Mouse (Mus musculus) left cerebral cortex, postnatal 36 days (tissue): ENCODE measurements around the gene Tacc3. TPM values are rescaled to one million over a fixed set of nuclear protein-coding genes. Genes with fewer than 3 reads are reported as not detected.
A peak's percentile ranks its signal among the peaks of the same experiment; 100 is the strongest.

Source experiments
- DNase-seq, 2 experiments: peaks; one replicate each; pipeline ENCODE4 v3.0.0; 2021 to 2022; ENCODE audit warnings: low spot score in 2 of 2, mixed read lengths in 1 of 2
- intact Hi-C: fragments of 180-260 bp; cut with DNase I; formaldehyde crosslinking; loops from one replicate; pipeline ENCODE4 v1.15.1; 2025
- total RNA-seq, 2 experiments: library from RNA; stranded (reverse); gene quantifications; 2 replicates each; pipeline ENCODE4 v1.2.3; 2021

Tacc3 gene
- 1 to 10 TPM; 6.0 to 6.1 TPM for total RNA-seq

DNA sequence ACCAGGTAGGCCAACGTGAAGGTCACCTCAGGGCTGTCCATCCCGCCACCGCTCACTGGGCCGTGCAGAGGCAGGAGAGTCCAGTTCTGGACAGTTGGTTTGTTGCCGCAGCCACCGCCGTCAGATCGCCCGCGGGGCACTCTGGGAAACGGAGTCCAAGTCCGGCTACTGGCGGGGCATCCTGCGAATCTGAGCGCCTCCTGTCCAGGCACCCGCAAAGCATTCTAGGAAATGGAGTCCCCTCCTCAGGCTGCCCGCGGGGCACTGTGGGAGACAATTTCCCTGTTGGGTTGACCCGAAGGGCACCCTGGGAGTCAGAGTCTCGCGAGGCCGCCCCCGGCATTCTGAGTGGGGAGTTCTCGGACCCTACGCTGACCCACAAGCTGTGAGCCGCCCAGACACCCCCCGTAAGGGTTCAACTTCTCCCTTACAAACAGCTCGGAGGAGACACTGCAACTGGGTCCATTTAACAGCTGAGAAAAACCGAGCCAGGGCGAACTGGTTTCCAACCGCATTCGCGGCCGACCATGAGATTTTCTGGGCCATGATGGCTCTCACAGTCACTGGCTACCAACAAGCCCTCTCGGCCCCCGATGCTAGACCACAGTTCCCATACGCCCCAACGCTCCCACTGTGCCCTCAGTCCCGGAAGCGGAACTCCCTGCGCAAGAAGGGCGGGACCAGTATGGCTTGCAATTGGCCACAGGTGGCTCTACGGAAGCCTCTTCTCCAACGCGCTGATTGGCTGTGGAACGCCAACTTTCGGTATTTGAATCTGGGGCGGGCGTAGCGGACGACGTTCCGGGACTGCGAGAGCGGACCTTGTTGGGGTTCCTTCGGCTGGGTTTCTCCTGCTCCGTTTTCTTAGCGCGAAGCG is at the start of gene Tacc3, which contains the start of gene Tmem129:
Gene Tacc3 (plus strand): TSS at position 342 of the 877 bp plus-strand sequence.
Gene Tmem129 (minus strand): TSS at position 630 of the 877 bp plus-strand sequence.
- intact Hi-C loops: loop anchor here (1.0 to 10.0 kb wide), 2 partner anchors 29 to 277 kb away; partner anchors contain the start of genes Fam53a, Gm9903 and Nelfa
- peak; percentile 99 for DNase-seq

DNA sequence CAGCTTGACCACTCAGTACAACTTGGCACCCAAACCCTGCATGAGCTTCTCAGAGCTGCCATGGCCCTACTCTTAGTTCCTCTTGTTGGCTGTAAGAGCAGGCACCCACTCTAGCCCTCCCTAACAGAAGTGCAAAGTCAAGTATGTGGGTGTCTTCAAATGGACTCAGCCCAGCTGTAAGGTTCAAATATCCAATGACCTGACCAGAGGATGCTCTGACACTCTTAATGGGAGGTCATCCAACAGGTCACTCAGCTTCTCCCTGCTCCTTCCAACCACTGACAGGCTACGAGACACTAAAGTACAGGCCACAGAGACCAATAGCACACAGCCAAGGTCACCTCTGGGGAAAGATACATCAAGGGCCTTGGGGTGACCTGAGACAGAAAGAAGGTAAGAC is 48.7 kb upstream of the Tacc3 start:
- no peak for DNase-seq
- intact Hi-C loops: no loop called here

DNA sequence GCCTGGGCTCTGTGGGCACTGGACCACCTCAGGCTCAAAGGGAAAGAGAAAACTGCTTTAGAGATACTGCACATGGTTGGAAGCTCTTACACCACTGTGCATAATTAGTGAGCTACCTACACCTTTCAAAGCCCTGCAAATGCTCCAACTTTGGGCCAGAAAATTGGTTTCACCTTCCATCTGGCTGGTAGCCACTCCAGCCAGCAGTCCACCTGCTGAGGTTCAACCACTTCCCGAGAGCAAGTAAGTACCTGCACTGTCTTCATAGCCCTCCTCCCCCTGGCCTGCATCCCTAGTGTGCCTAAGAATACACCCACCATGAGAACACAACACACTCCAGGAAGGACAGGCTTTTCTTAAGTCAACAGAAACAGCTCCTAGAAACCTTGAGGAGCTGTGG is 46.1 kb upstream of the Tacc3 start:
- intact Hi-C loops: no loop called here
- DNase-seq: no peak

DNA sequence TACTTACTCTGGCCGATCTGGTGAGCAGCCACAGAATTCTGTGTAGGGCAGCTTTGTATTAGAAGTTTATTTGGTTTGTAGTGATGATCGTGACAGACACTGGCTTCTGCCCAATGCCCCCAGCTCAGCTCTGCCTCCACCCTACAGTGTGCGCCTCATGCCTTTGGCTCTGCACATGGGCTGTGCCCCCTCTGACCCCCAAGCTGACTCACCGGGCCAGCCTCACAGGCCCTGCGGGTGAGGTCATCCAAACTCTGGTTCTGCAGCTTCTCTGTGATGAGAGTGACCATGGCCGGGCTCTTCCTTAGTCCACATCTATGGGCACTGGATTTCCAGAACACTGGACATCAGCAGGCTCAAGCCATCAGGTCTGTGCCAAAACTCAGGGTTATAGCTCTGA is 43.5 kb upstream of the Tacc3 start:
- intact Hi-C loops: no loop called here
- no peak for DNase-seq

DNA sequence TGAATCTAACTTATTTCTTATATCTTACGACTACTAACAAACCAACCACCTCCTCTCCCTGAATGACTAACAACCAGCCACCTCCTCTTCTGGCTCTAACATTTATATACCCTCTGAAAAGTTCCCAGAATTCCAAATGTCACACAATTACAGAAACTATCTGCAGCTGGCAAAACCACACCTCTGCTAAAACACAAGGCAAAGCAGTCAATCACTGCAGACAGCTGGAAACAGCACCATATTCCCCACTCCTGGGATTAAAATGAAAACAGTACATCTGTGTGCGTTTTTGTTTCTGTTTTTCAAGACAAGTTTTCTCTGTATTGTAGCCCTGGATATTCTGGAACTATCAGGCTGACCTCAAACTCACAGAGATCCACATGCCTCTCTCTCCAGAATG is 35.3 kb upstream of the Tacc3 start:
- intact Hi-C loops: no loop called here
- no peak for DNase-seq

DNA sequence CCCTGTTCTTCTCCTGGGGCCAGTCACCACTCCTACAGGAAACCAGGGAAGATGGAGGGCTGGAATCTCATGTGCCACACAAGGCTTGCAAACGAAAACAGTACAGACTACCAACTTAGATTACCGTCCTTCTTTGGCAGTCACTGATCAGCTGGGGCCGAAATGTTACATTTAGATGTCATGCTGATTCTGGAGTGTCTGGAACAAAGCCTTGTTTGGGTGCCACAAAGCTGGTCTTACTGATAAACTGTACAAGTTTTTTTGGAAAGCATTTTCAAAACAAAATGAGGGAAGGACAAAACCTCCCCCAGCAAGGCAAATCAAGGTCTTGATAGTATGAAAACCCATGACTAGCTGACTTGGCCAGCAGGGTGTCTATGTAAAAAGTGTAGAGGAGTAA is 34.2 kb upstream of the Tacc3 start:
- DNase-seq: no peak
- intact Hi-C loops: no loop called here

DNA sequence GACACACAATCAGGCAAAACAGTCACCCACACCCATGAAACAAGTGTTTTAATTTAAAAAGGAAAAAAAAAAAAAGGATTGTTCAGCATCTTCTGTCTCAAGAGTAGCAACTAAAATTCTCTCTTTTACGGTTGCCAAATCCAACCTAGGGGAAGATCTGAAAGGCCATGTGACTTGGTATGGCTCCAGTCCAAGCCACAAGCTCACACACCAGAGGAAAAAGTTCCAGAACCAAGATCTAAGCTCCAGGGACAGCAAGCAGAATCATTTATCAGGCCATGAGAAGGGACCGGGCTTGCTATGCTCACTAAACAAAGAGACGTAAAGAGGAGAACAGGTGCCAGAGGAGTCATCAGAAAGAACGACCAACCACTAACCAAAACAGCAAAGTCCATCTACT is 30.0 kb upstream of the Tacc3 start:
- intact Hi-C loops: no loop called here
- DNase-seq: no peak

DNA sequence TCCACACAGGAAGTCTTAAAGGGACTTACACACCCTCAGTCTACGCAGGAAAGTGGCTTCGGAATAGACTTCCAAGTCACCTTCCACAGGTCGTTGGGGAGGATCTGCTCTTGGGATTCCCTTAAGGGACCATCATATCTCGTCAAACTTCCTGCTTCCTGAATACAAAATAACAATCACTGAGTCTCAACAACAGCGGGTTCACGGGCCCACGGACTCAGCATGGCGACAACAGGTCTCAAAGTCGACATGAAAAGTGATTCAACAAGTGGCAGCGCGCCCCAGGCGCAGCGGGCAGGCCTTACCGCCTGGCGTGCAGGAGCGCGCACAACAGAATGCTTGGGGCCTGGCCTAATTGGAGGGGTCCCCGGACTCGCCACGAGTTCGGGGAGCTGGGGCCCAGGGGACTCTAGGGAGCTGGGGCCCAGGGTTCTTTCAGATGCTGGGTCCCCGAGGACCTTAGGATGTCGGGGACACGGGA is 29.1 kb upstream of the Tacc3 start:
- intact Hi-C loops: loop anchor here (1.0 kb wide), 1 partner anchor 28 kb away; no protein-coding TSS in a partner anchor
- no peak for DNase-seq

DNA sequence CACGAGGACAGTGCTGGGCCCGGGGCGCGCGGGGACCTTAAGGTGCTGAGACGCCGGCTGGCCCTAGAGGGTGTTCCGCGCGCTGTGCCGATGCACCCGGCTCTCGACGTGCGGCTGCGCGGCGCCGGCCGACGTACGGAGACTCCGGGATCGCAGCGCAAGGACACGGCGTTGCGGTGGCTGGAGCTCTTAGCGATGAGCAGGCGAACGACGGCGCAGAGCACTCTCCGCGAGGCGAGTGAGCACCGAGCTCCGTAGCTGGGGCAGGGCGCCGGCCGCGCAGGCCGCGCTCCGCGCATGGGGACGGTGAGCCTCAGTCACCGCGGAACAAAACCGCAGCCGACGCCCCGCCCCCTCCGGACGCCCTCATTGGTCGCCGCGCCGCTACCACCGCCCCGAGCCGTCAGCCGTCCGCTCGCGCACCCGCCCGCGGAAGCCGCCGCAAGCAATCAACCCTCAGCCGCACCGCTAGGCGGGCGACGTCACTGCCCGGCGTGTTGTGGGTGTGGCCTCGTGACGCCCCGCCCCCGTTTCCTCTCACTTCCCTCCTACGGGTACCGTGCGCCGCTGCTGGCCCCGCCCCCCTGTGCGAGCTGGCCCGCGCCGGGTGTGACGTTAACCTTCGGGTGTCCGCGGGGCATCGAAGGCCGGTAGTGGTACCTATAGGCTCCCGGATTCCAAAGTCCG is 28.5 kb upstream of the Tacc3 start, which contains the start of the genes Fam53a and Gm9903:
Gene Fam53a (minus strand): TSS at position 335 of the 687 bp plus-strand sequence.
Gene Gm9903 (plus strand): TSS at position 625 of the 687 bp plus-strand sequence.
- intact Hi-C loops: loop anchor here (1.0 kb wide), 1 partner anchor 28 kb away; no protein-coding TSS in a partner anchor
- DNase-seq: peak; percentile 99 to 100

DNA sequence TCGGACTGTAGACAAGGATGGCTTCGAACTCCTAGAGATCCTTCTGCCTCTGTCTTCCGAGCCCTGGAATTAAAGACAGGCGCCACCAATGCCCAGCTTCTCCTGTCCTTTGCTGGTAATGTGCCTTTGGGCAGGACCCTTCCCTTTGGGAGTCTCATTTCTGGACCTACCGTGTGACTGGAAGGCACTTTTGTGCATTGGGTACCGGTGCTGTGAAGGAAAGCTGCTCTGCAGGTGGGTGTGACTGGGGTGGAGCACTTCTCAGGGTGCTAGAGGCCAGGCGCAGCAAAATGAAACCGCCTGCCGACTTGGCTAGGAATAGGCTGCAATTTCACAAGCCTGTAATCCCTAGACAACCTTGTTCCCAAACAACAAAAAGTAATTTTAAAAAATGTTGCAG is 27.9 kb upstream of the Tacc3 start:
- intact Hi-C loops: no loop called here
- no peak for DNase-seq

DNA sequence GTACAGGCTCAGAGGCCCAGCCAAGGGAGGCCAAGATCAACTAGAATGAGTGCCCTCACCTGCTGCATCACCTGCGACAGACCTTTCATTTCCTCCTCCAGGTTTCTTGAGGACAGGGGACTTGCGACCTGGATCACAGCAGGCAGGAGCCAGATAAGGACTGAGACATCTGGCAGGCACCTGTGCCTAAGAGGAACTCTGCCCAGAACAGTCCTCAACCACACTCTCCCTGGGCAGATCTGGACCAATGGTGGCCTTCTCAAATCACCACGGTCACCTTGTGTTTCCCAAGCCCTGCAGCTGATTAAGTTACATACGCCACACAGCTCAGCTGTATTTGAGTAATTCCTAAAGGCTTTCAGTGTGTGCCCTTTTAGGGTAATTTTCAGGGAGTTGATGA is 27.3 kb upstream of the Tacc3 start:
- intact Hi-C loops: no loop called here
- DNase-seq: no peak

DNA sequence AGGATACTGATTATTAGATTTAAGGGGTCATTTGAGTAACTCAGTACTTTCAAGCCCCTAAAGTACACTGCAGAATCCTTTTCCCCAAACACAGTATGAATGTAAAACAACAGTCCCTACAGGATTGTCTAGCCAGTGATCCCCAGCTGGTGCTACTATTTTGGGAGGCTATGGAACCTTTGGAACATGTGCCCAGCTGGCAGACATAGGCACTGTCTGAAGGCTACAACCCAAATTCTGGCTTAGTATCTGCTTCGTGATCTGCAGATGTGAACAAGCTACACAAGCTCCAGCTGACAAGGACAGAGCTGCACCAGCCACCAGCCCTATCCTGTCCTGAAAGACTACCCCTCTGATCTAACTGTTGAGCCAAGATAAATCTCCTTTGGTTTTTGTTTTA is 25.4 kb upstream of the Tacc3 start:
- intact Hi-C loops: no loop called here

DNA sequence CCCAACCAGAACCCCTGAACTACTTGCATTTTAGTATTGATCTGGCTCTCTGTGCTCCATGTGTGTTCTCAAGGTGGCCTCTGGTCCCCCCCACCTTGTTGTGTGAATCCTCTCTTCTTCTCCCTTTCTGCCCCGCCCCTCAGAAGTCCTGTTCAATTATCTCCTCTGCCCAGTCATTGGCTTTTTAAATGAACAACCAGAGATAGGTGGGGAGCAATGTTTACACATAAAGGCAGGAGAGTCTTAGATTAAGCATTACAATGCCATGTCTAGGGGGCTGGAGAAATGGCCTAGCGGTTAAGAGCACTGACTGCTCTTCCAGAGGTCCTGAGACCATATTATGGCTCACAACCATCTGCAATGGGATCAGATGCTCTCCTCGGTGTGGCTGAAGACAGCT is 22.6 kb upstream of the Tacc3 start:
- intact Hi-C loops: no loop called here
- no peak for DNase-seq

More for the DNA sequence above, 25.4 kb upstream of the Tacc3 start:
- DNase-seq: no peak

DNA sequence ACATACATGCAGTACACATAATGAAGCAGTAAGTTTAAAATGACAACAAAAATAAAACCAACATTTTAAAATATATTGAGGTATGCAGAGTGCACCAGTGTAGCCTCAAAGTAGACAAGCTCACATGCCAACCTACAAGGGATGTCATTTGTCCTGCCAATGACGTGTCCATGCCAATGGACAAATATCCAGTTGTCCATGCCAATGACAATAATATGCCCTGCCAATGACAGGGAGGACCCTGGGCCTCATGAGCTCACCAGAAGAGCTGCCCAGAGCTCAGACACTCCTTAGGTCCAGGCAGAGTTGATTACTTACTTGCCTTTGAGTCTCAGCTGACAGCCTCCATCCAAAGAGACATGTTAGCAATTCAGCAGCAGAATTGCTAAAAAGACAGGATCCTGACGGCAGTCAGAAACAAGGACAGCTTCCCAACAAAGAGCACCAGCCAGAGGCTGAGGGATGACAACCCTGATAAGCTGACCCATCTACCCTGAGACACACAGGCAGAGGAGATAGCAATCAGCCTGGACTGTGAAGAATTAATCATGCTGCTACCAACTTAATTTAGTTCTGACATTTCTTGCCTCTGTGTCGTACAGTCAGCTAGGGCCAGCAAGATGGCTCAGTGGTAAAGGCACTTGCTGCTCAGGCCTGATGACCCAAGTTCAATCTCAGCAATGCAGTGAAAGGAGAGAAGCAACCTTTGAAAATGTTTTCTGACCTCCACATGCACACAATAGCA is 20.1 kb upstream of the Tacc3 start:
- no peak for DNase-seq
- intact Hi-C loops: no loop called here

DNA sequence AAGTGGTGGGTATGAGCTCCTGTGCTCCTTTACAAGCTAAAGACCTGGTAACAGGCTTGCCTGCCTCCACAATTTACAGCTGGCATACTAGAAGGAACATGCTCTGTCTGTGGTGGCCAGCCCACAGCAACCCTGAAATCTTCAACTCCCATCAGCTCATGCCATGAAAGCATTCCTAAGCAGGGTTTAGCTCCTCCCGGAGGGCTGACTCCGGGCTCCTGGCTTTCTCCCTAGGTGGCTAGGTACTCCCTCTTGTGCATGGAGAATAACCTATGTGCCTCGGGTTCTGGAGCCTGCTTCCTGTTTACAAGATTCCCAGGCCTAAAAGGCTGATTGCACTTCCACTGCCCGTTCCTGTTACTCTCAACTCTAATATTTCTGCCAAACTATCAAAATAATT is 19.1 kb upstream of the Tacc3 start:
- intact Hi-C loops: no loop called here
- DNase-seq: no peak

DNA sequence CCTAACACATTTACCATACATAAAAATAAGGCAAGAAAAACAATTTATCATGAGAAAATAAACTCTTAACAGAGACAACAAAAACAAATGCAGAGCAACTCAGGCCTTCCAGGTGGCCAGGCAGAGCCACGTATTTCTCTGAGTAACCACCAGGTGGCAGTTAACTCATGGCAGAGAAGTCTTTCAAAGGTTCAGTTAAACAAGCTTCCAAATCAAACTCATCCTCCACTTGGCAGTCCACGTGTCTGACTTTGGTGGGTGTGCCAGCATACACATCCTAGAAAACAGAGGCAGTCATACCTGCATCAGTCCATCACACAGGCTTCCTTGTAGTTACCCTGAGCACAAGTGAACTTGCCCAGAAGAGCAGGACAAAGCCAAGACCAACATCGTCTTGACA is 17.3 kb upstream of the Tacc3 start:
- intact Hi-C loops: no loop called here
- peak; percentile 23 to 46 for DNase-seq

DNA sequence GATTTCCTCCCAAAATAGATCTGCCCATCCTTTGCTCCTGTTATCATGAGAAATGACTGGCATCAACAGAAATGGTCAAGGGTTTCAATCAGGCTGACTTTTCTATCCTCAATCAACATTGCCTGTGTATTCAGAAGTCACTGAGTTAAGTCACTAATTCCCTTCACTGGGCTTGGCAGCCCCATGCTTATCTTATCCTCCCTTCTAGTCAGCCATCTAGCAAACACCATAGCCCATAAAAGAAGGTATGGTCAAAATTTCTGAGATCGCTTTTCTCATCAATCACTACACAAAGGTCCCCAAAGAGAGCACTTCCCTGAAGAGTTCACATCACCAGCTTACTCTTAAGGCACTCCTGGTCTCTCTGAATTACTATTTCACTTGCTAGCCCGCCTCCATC is 6.9 kb upstream of the Tacc3 start:
- intact Hi-C loops: loop anchor here (10.0 kb wide), 1 partner anchor 284 kb away; the partner anchor contains the start of gene Nelfa

DNA sequence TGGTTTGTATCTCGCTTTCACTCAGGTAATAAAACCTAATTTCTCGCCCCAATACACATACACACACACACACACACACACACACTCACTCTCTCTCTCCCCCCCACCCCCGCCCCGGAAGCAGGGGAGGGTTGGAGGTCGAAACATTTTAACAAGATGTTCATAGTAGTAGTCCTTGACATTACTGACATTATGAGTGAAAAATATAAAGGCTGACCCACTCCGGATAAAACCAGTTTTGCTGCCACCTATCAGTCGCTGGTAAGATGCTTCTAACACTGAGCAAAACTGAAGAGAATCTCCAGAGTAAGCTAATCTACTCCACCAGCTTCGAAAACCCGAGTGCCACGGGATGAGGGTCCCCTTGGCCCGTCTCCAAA is 6.4 kb upstream of the Tacc3 start:
- intact Hi-C loops: loop anchor here (10.0 kb wide), 1 partner anchor 283 kb away; the partner anchor contains the start of gene Nelfa
- DNase-seq: no peak

More for the DNA sequence above, 6.9 kb upstream of the Tacc3 start:
- DNase-seq: no peak

DNA sequence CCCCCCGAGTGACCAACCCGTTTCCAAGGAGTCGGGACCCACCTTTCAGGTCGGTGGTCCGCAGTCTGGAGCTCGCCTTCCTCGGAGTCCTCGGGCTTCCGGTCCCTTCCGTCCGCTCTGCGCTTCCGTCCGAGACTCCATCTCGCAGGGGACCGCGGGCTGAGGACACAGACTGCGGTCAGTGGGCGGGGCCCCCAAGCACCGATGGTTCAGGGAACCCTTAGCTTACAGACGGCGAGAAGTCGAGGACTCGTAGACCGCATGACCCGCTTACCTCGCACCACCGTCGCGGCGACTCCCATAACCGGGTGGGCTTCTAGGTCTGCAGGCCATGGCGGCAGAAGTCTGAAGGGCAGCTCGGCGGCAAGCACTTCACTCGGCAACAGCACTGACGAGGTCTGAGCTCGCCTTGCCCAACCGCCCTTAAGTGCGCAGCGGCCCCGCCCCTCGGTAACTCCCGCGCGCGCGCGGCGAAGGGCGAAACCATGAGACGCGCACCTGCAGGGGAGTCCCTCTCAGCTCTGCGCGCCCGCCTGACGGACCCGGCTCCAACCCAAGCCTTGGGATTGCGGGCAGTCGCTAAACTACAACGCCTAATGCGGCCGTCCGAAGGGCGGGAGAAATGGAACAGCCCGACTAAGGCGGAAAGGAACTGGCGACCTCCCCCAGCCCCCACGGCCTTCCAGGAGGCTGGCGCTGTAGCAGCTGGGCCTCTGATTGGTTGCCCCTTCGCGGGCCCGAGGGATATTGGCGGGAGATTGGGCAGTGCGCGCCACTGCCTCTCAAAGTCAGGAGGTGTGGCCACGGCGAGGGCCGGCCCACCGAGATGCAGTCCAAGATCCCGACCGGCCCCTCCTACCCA is 5.8 kb upstream of the Tacc3 start, which contains the start of gene Slbp:
Gene Slbp (minus strand): TSS at position 654 of the 862 bp plus-strand sequence.
- intact Hi-C loops: loop anchor here (10.0 kb wide), 1 partner anchor 283 kb away; the partner anchor contains the start of gene Nelfa
- peak; percentile 95 to 96 for DNase-seq
